Mouse (Mus musculus) intestine, postnatal 0 days (tissue): ENCODE results near the gene Npr2. TPM values are rescaled to one million over a fixed set of nuclear protein-coding genes. Genes with fewer than 3 reads are reported as not detected.
A peak's percentile ranks its signal among the peaks of the same experiment; 100 is the strongest.

ENCODE experiments used
- ATAC-seq: fragments of 200-750 bp; cut with Nextera tagmentation; 2 replicates; pipeline ENCODE4 v1.8.0; 2017; ENCODE audit warnings: mild to moderate bottlenecking, moderate TSS enrichment, moderate library complexity
- H3K27ac ChIP-seq: fragments of 300-500 bp; sonication (generic); 2 replicates; pipeline ENCODE4 v1.5.1; 2014; ENCODE audit warnings: mild to moderate bottlenecking, low read depth, low read length, moderate library complexity
- H3K27me3 ChIP-seq: fragments of 300-500 bp; sonication (generic); replicated peaks from 2 replicates; pipeline ENCODE4 v1.6.1; 2014; ENCODE audit warnings: low read length, mixed read lengths; ENCODE audit not compliant: control insufficient read depth, insufficient read depth
- H3K36me3 ChIP-seq: fragments of 300-500 bp; sonication (generic); 2 replicates; pipeline ENCODE4 v1.6.1; 2014; ENCODE audit warnings: mild to moderate bottlenecking, moderate library complexity; ENCODE audit not compliant: control insufficient read depth, insufficient read depth
- H3K4me1 ChIP-seq: fragments of 300-500 bp; sonication (generic); replicated peaks from 2 replicates; pipeline ENCODE4 v1.6.1; 2014; ENCODE audit warnings: antibody characterized with exemption, low read length, mixed read lengths; ENCODE audit not compliant: control insufficient read depth, insufficient read depth
- H3K4me2 ChIP-seq: fragments of 300-500 bp; sonication (generic); replicated peaks from 2 replicates; pipeline ENCODE4 v1.6.1; 2014; ENCODE audit warnings: low read depth, mild to moderate bottlenecking, moderate library complexity
- H3K4me3 ChIP-seq: fragments of 300-500 bp; sonication (generic); 2 replicates; pipeline ENCODE4 v1.5.1; 2014; ENCODE audit warnings: low read depth, low read length
- H3K9ac ChIP-seq: fragments of 300-500 bp; sonication (generic); 2 replicates; pipeline ENCODE4 v1.6.1; 2014; ENCODE audit warnings: mild to moderate bottlenecking, low read depth, low read length
- H3K9me3 ChIP-seq: fragments of 300-500 bp; sonication (generic); 2 replicates; pipeline ENCODE4 v1.6.1; 2016; ENCODE audit warnings: mixed run types; ENCODE audit not compliant: control insufficient read depth
- CTCF ChIP-seq: sonication (generic); IDR thresholded peaks from 2 replicates; pipeline ENCODE4 v1.5.1; 2016; ENCODE audit warnings: low read depth, mild to moderate bottlenecking, control low read depth, antibody characterized with exemption, moderate library complexity
- WGBS: fragments of 180-500 bp; shearing (Covaris S2); extraction: QIAGEN DNeasy Blood & Tissue Kit; methylation state at CpG from one replicate; pipeline ENCODE4 v1.1.7; 2014; 5-methylcytosine and 5-hydroxymethylcytosine counted together
- polyA plus RNA-seq: library from polyadenylated mRNA; unstranded; fragments of >200 nt; fragmentation: Nextera tagmentation; extraction: Ambion mirVana; gene quantifications from 2 replicates; pipeline ENCODE4 v1.2.1, GENCODE M21; 2015

Npr2 gene
- polyA plus RNA-seq, 1 experiment from 2014 or later, result 4.1 TPM

- no peak for TF ChIP-seq CTCF
- Histone ChIP-seq H3K36me3 (no peaks in the 10 kb centered on the region), H3K27me3 (no peaks in the 10 kb centered on the region), H3K9me3 (no peaks in the 10 kb centered on the region), H3K4me3 (no peak overlapping the region), H3K27ac (no peak overlapping the region), H3K9ac (no peak overlapping the region), H3K4me2 (no peak overlapping the region), H3K4me1 (peaks cover 1% of the 10 kb centered on the region; the same call in 1 of the 2 replicates)
- ATAC-seq, result no peak
- 84% methylated on average over 8 of the region's 8 CpGs for WGBS
Measured at GRCm38 (mm10) chr4:43673703-43674102, 42.0 kb downstream of the Npr2 start.

- 41% methylated on average over 5 of the region's 5 CpGs for WGBS
- H3K9me3 ChIP-seq, result no peaks in the 10 kb centered on the region
- no peak overlapping the region for H3K4me3 ChIP-seq
- no peaks in the 10 kb centered on the region for H3K4me1 ChIP-seq
- H3K4me2 ChIP-seq, result no peak overlapping the region
- TF ChIP-seq CTCF, result no peak
- H3K27ac ChIP-seq, result no peak overlapping the region
- H3K27me3 ChIP-seq, result no peaks in the 10 kb centered on the region
- H3K9ac ChIP-seq, result no peak overlapping the region
- no peaks in the 10 kb centered on the region for H3K36me3 ChIP-seq
- peak; percentile 29; the same call in 1 of the 2 replicates for ATAC-seq
Measured at GRCm38 (mm10) chr4:43674974-43675373, 43.2 kb downstream of the Npr2 start.

- Histone ChIP-seq H3K9ac (no peak overlapping the region), H3K36me3 (no peaks in the 10 kb centered on the region), H3K27ac (no peak overlapping the region), H3K9me3 (no peaks in the 10 kb centered on the region), H3K4me1 (no peaks in the 10 kb centered on the region), H3K4me2 (no peak overlapping the region), H3K4me3 (no peak overlapping the region), H3K27me3 (no peaks in the 10 kb centered on the region)
- WGBS, result 35% methylated on average over 4 of the region's 4 CpGs
- no peak for TF ChIP-seq CTCF
- no peak for ATAC-seq
Measured at GRCm38 (mm10) chr4:43675608-43676007, 43.9 kb downstream of the Npr2 start.

GRCm38 (mm10) chr4:43678541-43678940, 46.8 kb downstream of the Npr2 start:
- 91% methylated on average over 6 of the region's 6 CpGs for WGBS
- Histone ChIP-seq H3K27ac (no peak overlapping the region), H3K36me3 (no peaks in the 10 kb centered on the region), H3K4me3 (no peak overlapping the region), H3K4me2 (no peak overlapping the region), H3K9ac (no peak overlapping the region), H3K27me3 (no peaks in the 10 kb centered on the region), H3K9me3 (no peaks in the 10 kb centered on the region), H3K4me1 (no peaks in the 10 kb centered on the region)
- ATAC-seq, result no peak
- TF ChIP-seq CTCF, result no peak

- 88% methylated on average over 7 of the region's 7 CpGs for WGBS
- no peaks in the 10 kb centered on the region for H3K27me3 ChIP-seq
- TF ChIP-seq CTCF, result no peak
- no peak overlapping the region for H3K4me2 ChIP-seq
- H3K9me3 ChIP-seq, result no peaks in the 10 kb centered on the region
- no peak overlapping the region for H3K9ac ChIP-seq
- no peak overlapping the region for H3K4me3 ChIP-seq
- no peak overlapping the region for H3K27ac ChIP-seq
- no peak for ATAC-seq
- no peaks in the 10 kb centered on the region for H3K4me1 ChIP-seq
- H3K36me3 ChIP-seq, result no peaks in the 10 kb centered on the region
Measured at GRCm38 (mm10) chr4:43679416-43680043, 47.8 kb downstream of the Npr2 start.

- no peak for ATAC-seq
- no peaks in the 10 kb centered on the region for H3K27me3 ChIP-seq
- H3K9me3 ChIP-seq, result no peaks in the 10 kb centered on the region
- no peak overlapping the region for H3K9ac ChIP-seq
- H3K4me2 ChIP-seq, result no peak overlapping the region
- no peak overlapping the region for H3K4me3 ChIP-seq
- no peak for TF ChIP-seq CTCF
- H3K4me1 ChIP-seq, result no peaks in the 10 kb centered on the region
- WGBS, result 91% methylated on average over 17 of the region's 17 CpGs
- no peak overlapping the region for H3K27ac ChIP-seq
- no peaks in the 10 kb centered on the region; the same call in 1 of the 2 replicates for H3K36me3 ChIP-seq
Measured at GRCm38 (mm10) chr4:43690021-43690420, 58.3 kb downstream of the Npr2 start.
